Mouse (Mus musculus): ENCODE measurements around the gene Pkn2. TPM values are rescaled to one million over a fixed set of nuclear protein-coding genes. Genes with fewer than 3 reads are reported as not detected.

The Pkn2 gene
- polyA plus RNA-seq, 2 experiments = 22.6 to 45.5 TPM

DNA sequence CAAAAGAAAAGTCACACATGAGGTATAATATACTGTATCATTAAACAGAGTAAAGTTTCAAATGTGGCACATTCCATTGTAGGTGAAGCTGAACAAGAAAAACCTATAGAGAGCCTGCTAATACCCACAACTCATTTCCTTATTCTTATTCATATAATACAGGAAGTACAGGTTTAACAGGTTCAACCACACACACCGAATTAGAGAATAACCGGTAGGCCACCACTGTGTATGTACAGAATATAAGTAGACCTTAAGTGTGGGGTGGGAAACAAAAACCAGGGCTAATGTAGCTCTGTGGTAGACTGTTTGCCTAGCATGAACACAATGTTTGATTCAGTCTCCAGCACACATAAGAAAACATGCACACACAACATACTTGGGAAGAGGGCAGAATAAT, 18.6 kb downstream of the Pkn2 start:
- 73% methylated on average over 2 of the region's 2 CpGs for WGBS
- Histone ChIP-seq H3K4me2 (replicated peaks; ENCODE audit: low read depth, low read length, severe bottlenecking) (no peak overlapping the region), H3K4me3 (replicated peaks; ENCODE audit: low read length) (no peak overlapping the region), H3K4me1 (ENCODE audit: control insufficient read depth, insufficient read depth, low read length) (0 out of 2 replicates have a peak, but pooled peaks cover 3% of the 10 kb centered on the region), H3K9ac (ENCODE audit: low read depth, low read length, severe bottlenecking) (no peak overlapping the region), H3K27me3 (ENCODE audit: control insufficient read depth, insufficient read depth, low read length) (no peaks in the 10 kb centered on the region), H3K9me3 (ENCODE audit: control insufficient read depth, low read length) (no peaks in the 10 kb centered on the region), H3K36me3 (ENCODE audit: control insufficient read depth, insufficient read depth, low read length) (no peaks in the 10 kb centered on the region), H3K27ac (replicated peaks; ENCODE audit: low read depth, low read length) (no peak overlapping the region)
- DNase-seq (ENCODE audit: low spot score) = no peak
- ATAC-seq (ENCODE audit: low FRiP score, low read depth) = no peak
- no peak for TF ChIP-seq POLR2A (IDR thresholded peaks at IDR 0.05; ENCODE audit: borderline replicate concordance, extremely low read depth, insufficient read depth, insufficient read length)

DNA sequence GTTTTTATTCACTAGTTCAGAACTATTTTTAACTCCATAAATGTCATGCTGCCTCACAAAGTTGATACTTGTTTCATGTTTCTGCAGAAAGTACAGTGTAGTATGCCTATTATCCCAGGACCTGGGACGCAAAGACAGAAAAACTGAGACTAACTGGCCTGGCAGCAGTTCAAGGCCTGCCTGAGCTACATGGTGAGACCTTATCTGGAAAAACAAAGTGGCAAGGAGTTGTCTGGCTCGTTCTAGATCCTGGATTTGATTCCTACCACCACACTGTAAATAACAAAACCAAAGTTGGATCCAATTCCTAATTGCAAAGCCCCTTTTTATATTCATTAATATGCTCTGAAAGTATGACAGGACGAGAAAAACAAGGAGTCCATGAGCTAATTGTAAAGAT, 25.0 kb downstream of the Pkn2 start:
- no peak overlapping the region for H3K27ac ChIP-seq (replicated peaks; ENCODE audit: low read depth, low read length)
- 59% methylated on average over 3 of the region's 3 CpGs for WGBS
- no peak overlapping the region for H3K4me2 ChIP-seq (replicated peaks; ENCODE audit: low read depth, low read length, severe bottlenecking)
- H3K9me3 ChIP-seq (ENCODE audit: control insufficient read depth, low read length) = no peaks in the 10 kb centered on the region
- peaks cover 4% of the 10 kb centered on the region for H3K4me1 ChIP-seq (ENCODE audit: control insufficient read depth, insufficient read depth, low read length)
- no peaks in the 10 kb centered on the region for H3K27me3 ChIP-seq (ENCODE audit: control insufficient read depth, insufficient read depth, low read length)
- no peak overlapping the region for H3K4me3 ChIP-seq (replicated peaks; ENCODE audit: low read length)
- no peak for DNase-seq (ENCODE audit: low spot score)
- H3K36me3 ChIP-seq (ENCODE audit: control insufficient read depth, insufficient read depth, low read length) = no peaks in the 10 kb centered on the region
- no peak for TF ChIP-seq POLR2A (IDR thresholded peaks at IDR 0.05; ENCODE audit: borderline replicate concordance, extremely low read depth, insufficient read depth, insufficient read length)
- no peak for ATAC-seq (ENCODE audit: low FRiP score, low read depth)
- no peak overlapping the region for H3K9ac ChIP-seq (ENCODE audit: low read depth, low read length, severe bottlenecking)

DNA sequence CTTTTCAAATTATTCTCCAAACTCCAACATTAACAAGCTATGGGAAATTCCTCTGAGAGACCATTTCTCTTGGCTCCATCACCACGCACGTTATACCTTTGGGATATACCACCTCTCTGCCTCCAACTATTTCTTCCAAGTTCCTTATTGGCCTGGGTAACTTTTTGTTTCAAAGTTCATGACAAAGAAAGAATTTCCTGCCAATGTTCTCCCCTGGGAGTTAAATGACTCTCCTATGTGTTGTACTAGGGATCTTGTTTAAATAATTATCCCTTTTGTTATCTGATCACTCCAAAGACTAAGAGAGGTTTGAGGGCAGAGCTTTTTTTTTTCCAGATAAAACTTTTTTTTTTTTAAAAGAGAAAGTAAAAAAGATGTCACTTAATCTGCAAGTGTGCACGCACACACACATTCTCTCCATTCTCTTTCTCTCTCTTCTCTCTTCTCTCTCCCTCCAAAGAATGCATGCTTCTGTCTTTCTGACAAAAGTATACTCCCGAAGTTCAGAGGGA, 25.8 kb downstream of the Pkn2 start:
- no peak for DNase-seq (ENCODE audit: low spot score)
- TF ChIP-seq POLR2A (IDR thresholded peaks at IDR 0.05; ENCODE audit: borderline replicate concordance, extremely low read depth, insufficient read depth, insufficient read length) = no peak

DNA sequence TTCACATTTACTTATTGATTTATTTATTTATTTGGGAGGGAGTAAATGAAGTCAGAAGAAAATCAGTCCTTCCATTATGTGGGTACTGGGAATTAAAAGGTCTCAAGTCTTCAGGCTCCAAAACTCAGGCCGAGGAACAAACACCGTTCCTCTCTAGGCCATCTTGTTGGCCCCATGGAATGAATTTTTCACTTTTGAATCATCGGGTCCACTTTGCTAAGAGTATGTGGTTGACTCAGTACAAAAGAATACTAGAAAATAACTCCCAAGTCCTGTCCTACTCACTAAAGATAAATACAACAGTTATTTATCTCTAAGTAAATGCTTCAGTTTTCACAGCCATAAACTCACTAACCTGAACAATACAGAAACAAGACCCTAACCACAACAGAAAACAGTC, 28.9 kb downstream of the Pkn2 start:
- no peaks in the 10 kb centered on the region for H3K27me3 ChIP-seq (ENCODE audit: control insufficient read depth, insufficient read depth, low read length)
- H3K4me3 ChIP-seq (replicated peaks; ENCODE audit: low read length) = no peak overlapping the region
- no peak for DNase-seq (ENCODE audit: low spot score)
- H3K9me3 ChIP-seq (ENCODE audit: control insufficient read depth, low read length) = no peaks in the 10 kb centered on the region
- no peaks in the 10 kb centered on the region for H3K36me3 ChIP-seq (ENCODE audit: control insufficient read depth, insufficient read depth, low read length)
- H3K9ac ChIP-seq (ENCODE audit: low read depth, low read length, severe bottlenecking) = no peak overlapping the region
- WGBS = 96% methylated on average over 3 of the region's 3 CpGs
- no peak for ATAC-seq (ENCODE audit: low FRiP score, low read depth)
- peaks cover 4% of the 10 kb centered on the region for H3K4me1 ChIP-seq (ENCODE audit: control insufficient read depth, insufficient read depth, low read length)
- no peak overlapping the region for H3K27ac ChIP-seq (replicated peaks; ENCODE audit: low read depth, low read length)
- H3K4me2 ChIP-seq (replicated peaks; ENCODE audit: low read depth, low read length, severe bottlenecking) = no peak overlapping the region
- TF ChIP-seq POLR2A (IDR thresholded peaks at IDR 0.05; ENCODE audit: borderline replicate concordance, extremely low read depth, insufficient read depth, insufficient read length) = no peak

More for the DNA sequence above, 25.8 kb downstream of the Pkn2 start:
- Histone ChIP-seq H3K9me3 (ENCODE audit: control insufficient read depth, low read length) (no peaks in the 10 kb centered on the region), H3K4me2 (replicated peaks; ENCODE audit: low read depth, low read length, severe bottlenecking) (no peak overlapping the region), H3K4me1 (ENCODE audit: control insufficient read depth, insufficient read depth, low read length) (peaks cover 4% of the 10 kb centered on the region), H3K36me3 (ENCODE audit: control insufficient read depth, insufficient read depth, low read length) (no peaks in the 10 kb centered on the region), H3K27me3 (ENCODE audit: control insufficient read depth, insufficient read depth, low read length) (no peaks in the 10 kb centered on the region), H3K9ac (ENCODE audit: low read depth, low read length, severe bottlenecking) (no peak overlapping the region), H3K27ac (replicated peaks; ENCODE audit: low read depth, low read length) (no peak overlapping the region), H3K4me3 (replicated peaks; ENCODE audit: low read length) (no peak overlapping the region)
- ATAC-seq (ENCODE audit: low FRiP score, low read depth) = no peak
- 71% methylated on average over 4 of the region's 4 CpGs for WGBS

DNA sequence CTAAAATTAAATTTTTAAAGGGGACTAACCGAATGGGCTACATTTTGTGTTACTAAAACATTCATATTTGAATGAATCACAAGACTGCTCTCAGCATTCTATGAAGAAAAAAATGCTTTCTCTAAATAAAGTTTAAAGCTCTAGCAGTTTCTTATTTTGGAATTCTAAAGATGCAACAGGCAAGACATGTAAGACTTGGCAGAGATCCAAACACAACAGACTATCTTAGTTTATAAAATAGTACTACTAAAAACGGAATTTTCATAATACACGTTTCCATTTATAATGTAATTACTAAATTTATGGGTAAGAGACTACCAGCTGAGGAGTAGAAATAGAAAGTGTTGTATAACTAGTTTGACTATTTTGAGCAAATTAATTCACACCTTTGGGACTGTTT, 30.2 kb downstream of the Pkn2 start:
- no peak for TF ChIP-seq POLR2A (IDR thresholded peaks at IDR 0.05; ENCODE audit: borderline replicate concordance, extremely low read depth, insufficient read depth, insufficient read length)
- no peak overlapping the region for H3K27ac ChIP-seq (replicated peaks; ENCODE audit: low read depth, low read length)
- H3K4me1 ChIP-seq (ENCODE audit: control insufficient read depth, insufficient read depth, low read length) = no peaks in the 10 kb centered on the region; the same call in 1 of the 2 replicates
- no peaks in the 10 kb centered on the region for H3K9me3 ChIP-seq (ENCODE audit: control insufficient read depth, low read length)
- ATAC-seq (ENCODE audit: low FRiP score, low read depth) (no peak), DNase-seq (ENCODE audit: low spot score) (peak; percentile 56)
- H3K36me3 ChIP-seq (ENCODE audit: control insufficient read depth, insufficient read depth, low read length) = no peaks in the 10 kb centered on the region
- H3K4me2 ChIP-seq (replicated peaks; ENCODE audit: low read depth, low read length, severe bottlenecking) = no peak overlapping the region
- H3K4me3 ChIP-seq (replicated peaks; ENCODE audit: low read length) = no peak overlapping the region
- no peak overlapping the region for H3K9ac ChIP-seq (ENCODE audit: low read depth, low read length, severe bottlenecking)
- WGBS = 47% methylated on average over 3 of the region's 3 CpGs
- H3K27me3 ChIP-seq (ENCODE audit: control insufficient read depth, insufficient read depth, low read length) = no peaks in the 10 kb centered on the region

DNA sequence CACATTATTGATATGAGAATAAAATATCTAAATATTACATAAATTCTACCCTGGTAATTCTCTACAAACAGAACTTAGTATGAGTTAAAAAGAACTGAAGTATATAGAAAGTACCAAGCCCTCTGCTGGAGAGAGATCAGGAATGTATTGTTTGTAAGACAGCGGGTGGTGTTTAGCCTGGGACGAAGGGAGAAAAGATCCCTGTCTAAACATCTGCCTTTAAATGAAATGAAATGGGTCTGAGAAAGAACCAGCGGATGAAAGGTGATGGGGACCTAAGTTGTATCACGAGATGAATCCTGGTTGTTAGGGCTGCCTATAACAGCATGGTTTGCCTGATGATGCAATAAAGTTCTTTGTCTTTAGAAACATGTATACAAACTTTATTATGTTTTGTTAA, 41.8 kb downstream of the Pkn2 start:
- Histone ChIP-seq H3K27me3 (ENCODE audit: control insufficient read depth, insufficient read depth, low read length) (no peaks in the 10 kb centered on the region), H3K36me3 (ENCODE audit: control insufficient read depth, insufficient read depth, low read length) (peaks cover 11% of the 10 kb centered on the region; the same call in 1 of the 2 replicates), H3K27ac (replicated peaks; ENCODE audit: low read depth, low read length) (no peak overlapping the region), H3K4me2 (replicated peaks; ENCODE audit: low read depth, low read length, severe bottlenecking) (no peak overlapping the region), H3K4me1 (ENCODE audit: control insufficient read depth, insufficient read depth, low read length) (no peaks in the 10 kb centered on the region), H3K4me3 (replicated peaks; ENCODE audit: low read length) (no peak overlapping the region), H3K9me3 (ENCODE audit: control insufficient read depth, low read length) (no peaks in the 10 kb centered on the region), H3K9ac (ENCODE audit: low read depth, low read length, severe bottlenecking) (no peak overlapping the region)
- WGBS = 90% methylated on average over 4 of the region's 4 CpGs
- no peak for TF ChIP-seq POLR2A (IDR thresholded peaks at IDR 0.05; ENCODE audit: borderline replicate concordance, extremely low read depth, insufficient read depth, insufficient read length)
- DNase-seq (ENCODE audit: low spot score) (no peak), ATAC-seq (ENCODE audit: low FRiP score, low read depth) (no peak)
